23 mouse cellular contexts compared by ENCODE assay signal in the genomic region with DNA sequence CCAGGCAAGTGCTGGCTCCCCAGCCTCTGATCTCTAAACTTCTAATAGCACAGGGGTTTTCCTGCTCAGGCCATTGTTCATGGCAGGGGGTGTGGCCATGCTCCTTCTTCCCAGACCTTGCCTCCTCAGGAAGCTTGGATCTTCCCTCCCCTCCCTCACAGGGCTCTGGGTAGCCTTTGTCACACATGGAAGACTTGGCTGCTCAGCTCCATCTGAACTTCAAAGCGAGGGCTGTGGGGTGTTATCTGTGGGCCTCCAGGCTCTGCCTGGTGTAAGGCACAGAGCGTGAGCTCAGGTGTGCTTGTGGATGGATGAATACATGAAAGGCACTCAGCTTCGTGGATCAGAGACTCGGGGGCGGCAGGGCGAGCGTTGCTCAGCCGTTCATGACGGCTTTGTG. TPM values are rescaled to one million over a fixed set of nuclear protein-coding genes. Genes with fewer than 3 reads are reported as not detected.
DNase-seq lines count a peak whose midpoint lies in the region; ATAC-seq and TF ChIP-seq lines count a peak whose summit lies in the region.
"Had no signal": no experiment of that assay in that cellular context is flagged by ENCODE, and none has a peak within 500 bp of the region (broad histone marks: within the 10 kb centered on the region; RNA-seq: fewer than 3 reads in every experiment).

No protein-coding gene starts in this region.

- no peaks in the 10 kb centered on the region for H3K36me3 ChIP-seq in forebrain, embryonic 14.5 days (ENCODE audit: control insufficient read depth, insufficient read depth, low read length)
- no peaks in the 10 kb centered on the region for H3K36me3 ChIP-seq in forebrain, embryonic 11.5 days (ENCODE audit: control insufficient read depth, insufficient read depth, low read length)
- no peaks in the 10 kb centered on the region for H3K36me3 ChIP-seq in kidney, postnatal 0 days (ENCODE audit: insufficient read depth, low read length)
- no peaks in the 10 kb centered on the region for H3K36me3 ChIP-seq in forebrain, embryonic 16.5 days (ENCODE audit: control insufficient read depth, insufficient read depth)
- H3K36me3 ChIP-seq: embryonic facial prominence, embryonic 10.5 days; G1E; heart, embryonic 10.5 days; intestine, embryonic 15.5 days had no signal

- no peak for TF ChIP-seq CTCF in kidney, postnatal 0 days (IDR thresholded peaks at IDR 0.05; ENCODE audit: low read depth)

- 67% methylated on average over 9 of the region's 9 CpGs for WGBS in forebrain, embryonic 14.5 days
- 69% methylated on average over 9 of the region's 9 CpGs for WGBS in forebrain, embryonic 11.5 days
- 44% methylated on average over 9 of the region's 9 CpGs for WGBS in kidney, postnatal 0 days
- 53% methylated on average over 9 of the region's 9 CpGs for WGBS in forebrain, embryonic 16.5 days

- no peaks in the 10 kb centered on the region for H3K27me3 ChIP-seq in forebrain, embryonic 14.5 days (replicated peaks; ENCODE audit: control insufficient read depth, insufficient read depth, low read length)
- H3K27me3 ChIP-seq in forebrain, embryonic 11.5 days (ENCODE audit: control insufficient read depth, insufficient read depth, low read length) = no peaks in the 10 kb centered on the region
- H3K27me3 ChIP-seq in kidney, postnatal 0 days (ENCODE audit: insufficient read depth, low read length) = no peaks in the 10 kb centered on the region
- no peaks in the 10 kb centered on the region for H3K27me3 ChIP-seq in forebrain, embryonic 16.5 days (replicated peaks; ENCODE audit: control insufficient read depth, insufficient read depth, low read length)
- H3K27me3 ChIP-seq: intestine, embryonic 15.5 days; Patski had no signal

- H3K9ac ChIP-seq in forebrain, embryonic 14.5 days (ENCODE audit: low read length) = no peak overlapping the region
- H3K9ac ChIP-seq in forebrain, embryonic 11.5 days (ENCODE audit: low read length) = no peak overlapping the region
- no peak overlapping the region for H3K9ac ChIP-seq in kidney, postnatal 0 days (ENCODE audit: low read depth, low read length)
- H3K9ac ChIP-seq in forebrain, embryonic 16.5 days (replicated peaks; ENCODE audit: low read depth, low read length) = no peak overlapping the region
- H3K9ac ChIP-seq: intestine, embryonic 15.5 days had no signal

- H3K4me1 ChIP-seq in forebrain, embryonic 14.5 days (ENCODE audit: control insufficient read depth, insufficient read depth, low read length) = no peaks in the 10 kb centered on the region
- no peaks in the 10 kb centered on the region for H3K4me1 ChIP-seq in forebrain, embryonic 11.5 days (replicated peaks; ENCODE audit: control insufficient read depth, insufficient read depth, low read length)
- H3K4me1 ChIP-seq in kidney, postnatal 0 days (replicated peaks; ENCODE audit: insufficient read depth, low read length) = no peaks in the 10 kb centered on the region
- H3K4me1 ChIP-seq in forebrain, embryonic 16.5 days (replicated peaks; ENCODE audit: control insufficient read depth, insufficient read depth, low read length) = peaks cover 4% of the 10 kb centered on the region; the same call in 1 of the 2 replicates
- H3K4me1 ChIP-seq: intestine, embryonic 15.5 days had no signal

- no peaks in the 10 kb centered on the region for H3K9me3 ChIP-seq in forebrain, embryonic 14.5 days (replicated peaks; ENCODE audit: control insufficient read depth, low read length)
- H3K9me3 ChIP-seq in forebrain, embryonic 11.5 days (ENCODE audit: control insufficient read depth, low read length) = no peaks in the 10 kb centered on the region
- no peaks in the 10 kb centered on the region for H3K9me3 ChIP-seq in kidney, postnatal 0 days (replicated peaks; ENCODE audit: low read length)
- no peaks in the 10 kb centered on the region for H3K9me3 ChIP-seq in forebrain, embryonic 16.5 days (ENCODE audit: control insufficient read depth, low read length)
- H3K9me3 ChIP-seq: embryonic facial prominence, embryonic 10.5 days; heart, embryonic 10.5 days; intestine, embryonic 15.5 days had no signal

- peak; percentile 65 for ATAC-seq in forebrain, embryonic 14.5 days
- no peak for ATAC-seq in forebrain, embryonic 11.5 days (replicated peaks; ENCODE audit: low FRiP score)
- peak; percentile 68; the same call in 1 of the 2 replicates for ATAC-seq in kidney, postnatal 0 days (replicated peaks; ENCODE audit: low FRiP score, low read depth)
- peak; percentile 41; the same call in 1 of the 2 replicates for ATAC-seq in forebrain, embryonic 16.5 days
- ATAC-seq: activated CD4-positive, CD25-positive, alpha-beta regulatory T cell, adult 4 months; intestine, embryonic 15.5 days; Patski had no signal

- no peak overlapping the region for H3K4me2 ChIP-seq in forebrain, embryonic 14.5 days (ENCODE audit: low read length)
- no peak overlapping the region for H3K4me2 ChIP-seq in forebrain, embryonic 11.5 days (ENCODE audit: low read depth, low read length, severe bottlenecking)
- no peak overlapping the region for H3K4me2 ChIP-seq in kidney, postnatal 0 days (ENCODE audit: low read length)
- no peak overlapping the region for H3K4me2 ChIP-seq in forebrain, embryonic 16.5 days (ENCODE audit: low read length)
- H3K4me2 ChIP-seq: intestine, embryonic 15.5 days had no signal

- DNase-seq in forebrain, embryonic 14.5 days (ENCODE audit: low spot score) = peak; percentile 30
- DNase-seq in forebrain, embryonic 11.5 days (ENCODE audit: low spot score) = no peak
- DNase-seq in kidney, postnatal 0 days (ENCODE audit: low spot score) = peak; percentile 57
- no peak for DNase-seq in kidney, adult 11 months
- DNase-seq in R1 (ENCODE audit: low read depth, low spot score) = peak; percentile 28
- no peak for DNase-seq in layer of hippocampus, postnatal 14 days (ENCODE audit: low spot score in 2 of 2)
- DNase-seq in testis, postnatal 14 days (ENCODE audit: low spot score) = no peak
- DNase-seq: adrenal gland, adult 8-10 months; cerebellum, adult 2 months; cerebellum, postnatal 25 days; heart, postnatal 4 days; layer of hippocampus, postnatal 36 days; lung, postnatal 10 days; right cerebral cortex, postnatal 14 days had no signal

- no peak overlapping the region for H3K4me3 ChIP-seq in forebrain, embryonic 14.5 days (ENCODE audit: low read depth, low read length)
- no peak overlapping the region for H3K4me3 ChIP-seq in forebrain, embryonic 11.5 days (ENCODE audit: low read depth, low read length)
- no peak overlapping the region for H3K4me3 ChIP-seq in kidney, postnatal 0 days (replicated peaks; ENCODE audit: low read depth, low read length)
- no peak overlapping the region for H3K4me3 ChIP-seq in forebrain, embryonic 16.5 days (replicated peaks; ENCODE audit: low read length)
- H3K4me3 ChIP-seq: embryonic facial prominence, embryonic 10.5 days; heart, embryonic 10.5 days; intestine, embryonic 15.5 days; layer of hippocampus, adult 2 months had no signal

- no peak overlapping the region for H3K27ac ChIP-seq in forebrain, embryonic 14.5 days (ENCODE audit: low read depth, low read length)
- no peak overlapping the region for H3K27ac ChIP-seq in forebrain, embryonic 11.5 days (ENCODE audit: low read depth, low read length)
- H3K27ac ChIP-seq in kidney, postnatal 0 days = no peak overlapping the region
- H3K27ac ChIP-seq in forebrain, embryonic 16.5 days (ENCODE audit: low read length) = peak overlapping the region; percentile 31; the same call in 1 of the 2 replicates
- H3K27ac ChIP-seq: embryonic facial prominence, embryonic 10.5 days; heart, embryonic 10.5 days; intestine, embryonic 15.5 days; layer of hippocampus, adult 2 months; stomach, postnatal 0 days had no signal

RNA-seq across cellular contexts. Expression of a gene that starts 20.2 kb away (rescaled TPM):
- 0.62 and 1.3 TPM in 2 replicates for polyA plus RNA-seq in forebrain, embryonic 14.5 days (2014; fragmentation: Nextera tagmentation; extraction: Ambion mirVana)
- 12.1 and 12.4 TPM in 2 replicates for polyA plus RNA-seq in forebrain, embryonic 11.5 days (2014; fragmentation: Nextera tagmentation; extraction: Ambion mirVana)
- polyA plus RNA-seq in kidney, postnatal 0 days (2015; fragmentation: Nextera tagmentation; extraction: Ambion mirVana) = 10.2 and 11.2 TPM in 2 replicates
- 0.50 and 0.85 TPM in 2 replicates for polyA plus RNA-seq in forebrain, embryonic 16.5 days (2015; fragmentation: Nextera tagmentation; extraction: Ambion mirVana)
- under 1 TPM; 0.92 to 0.95 TPM for total RNA-seq in layer of hippocampus, postnatal 14 days (2021)
- total RNA-seq: G1E had no signal
- polyA plus RNA-seq: G1E had no signal

RNA-seq across cellular contexts. Expression of a gene that starts 54.7 kb away (rescaled TPM):
- 2.2 and 3.2 TPM in 2 replicates for polyA plus RNA-seq in forebrain, embryonic 14.5 days (2014; fragmentation: Nextera tagmentation; extraction: Ambion mirVana)
- polyA plus RNA-seq in forebrain, embryonic 11.5 days (2014; fragmentation: Nextera tagmentation; extraction: Ambion mirVana) = 4.3 and 4.4 TPM in 2 replicates
- 6.4 TPM in 2 replicates for polyA plus RNA-seq in kidney, postnatal 0 days (2015; fragmentation: Nextera tagmentation; extraction: Ambion mirVana)
- polyA plus RNA-seq in forebrain, embryonic 16.5 days (2015; fragmentation: Nextera tagmentation; extraction: Ambion mirVana) = 4.6 and 4.9 TPM in 2 replicates
- total RNA-seq in layer of hippocampus, postnatal 14 days (2021) = 10 to 100 TPM; 19.4 to 21.3 TPM
- polyA plus RNA-seq: activated CD4-positive, CD25-positive, alpha-beta regulatory T cell, adult 4 months; G1E had no signal

Comparison
In these comparisons a context has a peak if more than half of its experiments do, and no peak if none do; other contexts are left out.
1. DNase-seq: peak in forebrain, embryonic 14.5 days (single experiment), kidney, postnatal 0 days (single experiment) and R1 (single experiment); none in forebrain, embryonic 11.5 days (single experiment), kidney, adult 11 months (single experiment), layer of hippocampus, postnatal 14 days (0 of 2) and testis, postnatal 14 days (single experiment).